Mouse (Mus musculus) CH12.LX (cell line): ENCODE measurements around the gene Cd300ld2. TPM values are rescaled to one million over a fixed set of nuclear protein-coding genes. Genes with fewer than 3 reads are reported as not detected.

Experiments used
- DNase-seq: peaks from one replicate; pipeline ENCODE4 v3.0.0-alpha.2; 2013; ENCODE audit errors: extremely low read depth
- H3K27ac ChIP-seq: 2 replicates; pipeline ENCODE4 v1.5.1; 2012; ENCODE audit warnings: low read depth, mild to moderate bottlenecking, control low read depth, moderate library complexity; ENCODE audit not compliant: insufficient read depth
- H3K27me3 ChIP-seq: replicated peaks from 2 replicates; pipeline ENCODE3; 2012; ENCODE audit warnings: inconsistent platforms
- H3K36me3 ChIP-seq, 2 experiments: replicated peaks in 1 of 2; 2 replicates each; pipeline versions ENCODE3 to v1.6.1; 2012; ENCODE audit warnings: inconsistent platforms in 1 of 2, low read length in 1 of 2, mild to moderate bottlenecking in 1 of 2, mixed read lengths in 1 of 2, moderate library complexity in 1 of 2; ENCODE audit not compliant: control insufficient read depth in 1 of 2, insufficient read depth in 1 of 2
- H3K4me1 ChIP-seq, 2 experiments: 2 replicates each; pipeline ENCODE4 v1.6.1; 2012; ENCODE audit warnings: inconsistent platforms in 1 of 2, moderate library complexity in 1 of 2; ENCODE audit not compliant: insufficient read depth in 2 of 2, control insufficient read depth in 1 of 2
- H3K4me2 ChIP-seq: 2 replicates; pipeline ENCODE4 v1.6.1; 2012; ENCODE audit warnings: low read depth, mild to moderate bottlenecking, control low read depth; ENCODE audit not compliant: poor library complexity, insufficient read depth, severe bottlenecking
- H3K4me3 ChIP-seq, 3 experiments: fragments of 150-350 bp in 1 of 3; sonication (generic) in 1 of 3; replicated peaks in 1 of 3; 2 replicates each; pipeline versions ENCODE3 to v1.5.1; 2011 to 2012; ENCODE audit warnings: low read depth in 2 of 3, low read length in 2 of 3, mild to moderate bottlenecking in 2 of 3, moderate library complexity in 2 of 3, control low read depth in 1 of 3, improper control_type of control experiment in 1 of 3, inconsistent platforms in 1 of 3, mixed read lengths in 1 of 3; ENCODE audit not compliant: poor library complexity in 1 of 3
- H3K79me2 ChIP-seq: replicated peaks from 2 replicates; pipeline ENCODE4 v1.6.1; 2012; ENCODE audit warnings: mild to moderate bottlenecking, moderate library complexity; ENCODE audit not compliant: control insufficient read depth, poor library complexity, insufficient read depth, severe bottlenecking; ENCODE audit errors: extremely low read depth
- H3K9ac ChIP-seq: 2 replicates; pipeline ENCODE4 v1.6.1; 2012; ENCODE audit warnings: low read depth, mild to moderate bottlenecking, control low read depth, moderate library complexity; ENCODE audit not compliant: insufficient read depth
- H3K9me3 ChIP-seq: replicated peaks from 2 replicates; pipeline ENCODE3; 2012; ENCODE audit warnings: low read length, inconsistent platforms, mixed read lengths
- BHLHE40 ChIP-seq: IDR thresholded peaks from 2 replicates; pipeline ENCODE4 v1.6.1; 2011; ENCODE audit warnings: mild to moderate bottlenecking, low read depth, low read length, improper control_type of control experiment
- CHD1 ChIP-seq: IDR thresholded peaks from 2 replicates; pipeline ENCODE4 v1.6.1; 2012; ENCODE audit warnings: low read depth, low read length, improper control_type of control experiment, inconsistent platforms
- CTCF ChIP-seq, 2 experiments: IDR thresholded peaks in 1 of 2; conservative IDR thresholded peaks in 1 of 2; 2 replicates each; pipeline ENCODE4 v1.5.1; 2011 to 2012; ENCODE audit warnings: low read depth in 2 of 2, low read length in 2 of 2, improper control_type of control experiment in 1 of 2, inconsistent platforms in 1 of 2, mild to moderate bottlenecking in 1 of 2, moderate library complexity in 1 of 2
- E2F4 ChIP-seq: IDR thresholded peaks from 2 replicates; pipeline ENCODE4 v1.6.1; 2011; ENCODE audit warnings: low read depth, low read length, improper control_type of control experiment; ENCODE audit not compliant: insufficient replicate concordance
- EP300 ChIP-seq: IDR thresholded peaks from 2 replicates; pipeline ENCODE4 v1.6.1; 2011; ENCODE audit warnings: low read length, improper control_type of control experiment
- ETS1 ChIP-seq: conservative IDR thresholded peaks from 2 replicates; pipeline ENCODE4 v1.6.1; 2012; ENCODE audit warnings: low read depth, mild to moderate bottlenecking, inconsistent platforms, low read length, improper control_type of control experiment, moderate library complexity
- HCFC1 ChIP-seq: IDR thresholded peaks from 2 replicates; pipeline ENCODE4 v1.6.1; 2012; ENCODE audit warnings: low read depth, mild to moderate bottlenecking, inconsistent platforms, low read length, improper control_type of control experiment
- IRF4 ChIP-seq: IDR thresholded peaks from 2 replicates; pipeline ENCODE4 v1.6.1; 2014; ENCODE audit warnings: low read depth, mild to moderate bottlenecking, inconsistent platforms, low read length, improper control_type of control experiment
- MAX ChIP-seq: IDR thresholded peaks from 2 replicates; pipeline ENCODE4 v1.6.1; 2011; ENCODE audit warnings: low read length, improper control_type of control experiment
- MXI1 ChIP-seq: IDR thresholded peaks from 2 replicates; pipeline ENCODE4 v1.6.1; 2011; ENCODE audit warnings: mild to moderate bottlenecking, low read depth, low read length, improper control_type of control experiment
- MYC ChIP-seq: IDR thresholded peaks from 2 replicates; pipeline ENCODE4 v1.6.1; 2011; ENCODE audit warnings: low read depth, mild to moderate bottlenecking, improper control_type of control experiment, low read length
- NELFE ChIP-seq: IDR thresholded peaks from 2 replicates; pipeline ENCODE4 v1.6.1; 2011; ENCODE audit warnings: low read depth, low read length, improper control_type of control experiment
- PAX5 ChIP-seq: IDR thresholded peaks from 2 replicates; pipeline ENCODE4 v1.6.1; 2012; ENCODE audit warnings: low read length, inconsistent platforms, mixed read lengths
- POLR2A ChIP-seq: IDR thresholded peaks from 2 replicates; pipeline ENCODE4 v1.6.1; 2011; ENCODE audit warnings: low read depth, mild to moderate bottlenecking, improper control_type of control experiment, low read length
- RCOR1 ChIP-seq: conservative IDR thresholded peaks from 2 replicates; pipeline ENCODE4 v1.6.1; 2012; ENCODE audit warnings: low read depth, mild to moderate bottlenecking, inconsistent platforms, low read length, improper control_type of control experiment
- SIN3A ChIP-seq: IDR thresholded peaks from 2 replicates; pipeline ENCODE4 v1.6.1; 2012; ENCODE audit warnings: low read length, improper control_type of control experiment, inconsistent platforms
- SMC3 ChIP-seq: IDR thresholded peaks from 2 replicates; pipeline ENCODE4 v1.6.1; 2011; ENCODE audit warnings: low read depth, low read length, improper control_type of control experiment
- TBP ChIP-seq: conservative IDR thresholded peaks from 2 replicates; pipeline ENCODE4 v1.6.1; 2011; ENCODE audit warnings: low read depth, low read length, improper control_type of control experiment
- TCF12 ChIP-seq: IDR thresholded peaks from 2 replicates; pipeline ENCODE4 v1.6.1; 2014; ENCODE audit warnings: low read depth, mild to moderate bottlenecking, inconsistent platforms, low read length, improper control_type of control experiment
- USF1 ChIP-seq: IDR thresholded peaks from 2 replicates; pipeline ENCODE4 v1.6.1; 2014; ENCODE audit warnings: low read depth, mild to moderate bottlenecking, inconsistent platforms, low read length, improper control_type of control experiment
- USF2 ChIP-seq: conservative IDR thresholded peaks from 2 replicates; pipeline ENCODE4 v1.6.1; 2011; ENCODE audit warnings: low read depth, low read length, improper control_type of control experiment
- ZC3H11A ChIP-seq: IDR thresholded peaks from 2 replicates; pipeline ENCODE4 v1.6.1; 2012; ENCODE audit warnings: low read depth, mild to moderate bottlenecking, inconsistent platforms, low read length, improper control_type of control experiment
- dilution Hi-C: fragments of 300-500 bp; cut with MboI; formaldehyde crosslinking; loops from 2 replicates; pipeline ENCODE4 v1.14.3; 2020; ENCODE audit warnings: low sequenced_read_pairs; ENCODE audit not compliant: extremely low pct_unique_long_range_greater_than_20kb, extremely low pct_ligation_motif_present
- in situ Hi-C: fragments of 300-500 bp; cut with MboI; formaldehyde crosslinking; loops from 3 replicates; pipeline ENCODE4 v1.14.3; 2019; ENCODE audit warnings: low sequenced_read_pairs, low pct_ligation_motif_present, low pct_unique_long_range_greater_than_20kb, mixed read lengths
- polyA plus RNA-seq: library from polyadenylated mRNA; unstranded; fragments of >175 nt; gene quantifications from 2 replicates; pipeline ENCODE4 v1.2.1, GENCODE M21; 2012; ENCODE audit warnings: low read depth; ENCODE audit not compliant: insufficient read length
- total RNA-seq, 2 experiments: library from RNA; depleted of rRNA; stranded (reverse); fragments of 300-350 nt in 1 of 2; fragments of >200 nt in 1 of 2; gene quantifications; 2 replicates each; pipeline ENCODE4 v1.2.3; 2012 to 2014

The Cd300ld2 gene
- total and polyA plus RNA-seq, 3 experiments: not detected

GRCm38 (mm10) chr11:114965182-114965828, 50.7 kb downstream of the Cd300ld2 start:
- Histone ChIP-seq H3K79me2 (no peaks in the 10 kb centered on the region), H3K36me3 (no peaks in the 10 kb centered on the region), H3K27ac (no peak overlapping the region), H3K27me3 (peaks cover 5% of the 10 kb centered on the region), H3K4me3 (no peak overlapping the region), H3K9ac (no peak overlapping the region), H3K9me3 (peaks cover 9% of the 10 kb centered on the region), H3K4me1 (peaks cover 8 to 22% of the 10 kb centered on the region in 2 experiments), H3K4me2 (no peak overlapping the region)
- in situ Hi-C loops: no loop called here
- DNase-seq: no peak
- dilution Hi-C loops: no loop called here
- TF ChIP-seq MAX: peak; percentile 31; the same call in 1 of the 2 replicates
- TF ChIP-seq BHLHE40: 0 out of 2 replicates have a peak, but pooled peaks have one; percentile 8
- TF ChIP-seq TCF12: no peak
- 0 out of 2 replicates have a peak, but pooled peaks have one; percentile 1 for TF ChIP-seq USF1

GRCm38 (mm10) chr11:114960369-114960768, 55.6 kb downstream of the Cd300ld2 start:
- Histone ChIP-seq H3K27me3 (peaks cover 29% of the 10 kb centered on the region), H3K4me3 (no peak overlapping the region), H3K4me2 (no peak overlapping the region), H3K4me1 (peaks cover 3 to 30% of the 10 kb centered on the region in 2 experiments)
- dilution Hi-C loops: no loop called here
- no peak for TF ChIP-seq USF2
- TF ChIP-seq ETS1: no peak
- TF ChIP-seq ZC3H11A: no peak
- no peak for TF ChIP-seq SIN3A
- TF ChIP-seq PAX5: no peak
- no peak for TF ChIP-seq MAX
- no peak for TF ChIP-seq CHD1
- no peak for TF ChIP-seq RCOR1
- no peak for TF ChIP-seq E2F4
- TF ChIP-seq CTCF (conservative IDR thresholded peaks at IDR 0.05 in 1 of 2, IDR thresholded peaks at IDR 0.05 in 1 of 2; ENCODE audit: low read depth in 2 of 2, low read length in 2 of 2): no peak
- no peak for TF ChIP-seq IRF4
- TF ChIP-seq MYC: no peak
- TF ChIP-seq HCFC1: no peak
- no peak for TF ChIP-seq BHLHE40
- no peak for TF ChIP-seq MXI1
- TF ChIP-seq NELFE: no peak
- TF ChIP-seq SMC3: no peak
- no peak for TF ChIP-seq POLR2A
- TF ChIP-seq EP300: no peak
- no peak for TF ChIP-seq TBP
- TF ChIP-seq, all 38 proteins: peak for 0
- Histone ChIP-seq H3K9ac (no peak overlapping the region), H3K27ac (no peak overlapping the region), H3K79me2 (no peaks in the 10 kb centered on the region), H3K9me3 (no peaks in the 10 kb centered on the region), H3K36me3 (no peaks in the 10 kb centered on the region)
- DNase-seq: peak; percentile 22
- in situ Hi-C loops: no loop called here

Other genes with a start within 250 kb of the Cd300ld2 start
- gene Btbd17, start 220.2 kb downstream of the Cd300ld2 start, total RNA-seq (2012; rRNA removed): not detected in 2 replicates
- gene Btbd17, start 220.2 kb downstream of the Cd300ld2 start, total RNA-seq (2014; rRNA removed): not detected in 2 replicates
- not detected in 2 replicates for gene Btbd17, start 220.2 kb downstream of the Cd300ld2 start, polyA plus RNA-seq
- not detected in 2 replicates for gene Gpr142, start 217.3 kb downstream of the Cd300ld2 start, total RNA-seq (2012; rRNA removed)
- not detected in 2 replicates for gene Gpr142, start 217.3 kb downstream of the Cd300ld2 start, total RNA-seq (2014; rRNA removed)
- not detected in 2 replicates for gene Gpr142, start 217.3 kb downstream of the Cd300ld2 start, polyA plus RNA-seq
- not detected in 2 replicates for gene Gprc5c, start 165.0 kb downstream of the Cd300ld2 start, total RNA-seq (2012; rRNA removed)
- not detected in 2 replicates for gene Gprc5c, start 165.0 kb downstream of the Cd300ld2 start, total RNA-seq (2014; rRNA removed)
- gene Gprc5c, start 165.0 kb downstream of the Cd300ld2 start, polyA plus RNA-seq: not detected in 2 replicates
- 0.13 and 0.17 TPM in 2 replicates for gene Cd300a, start 126.2 kb downstream of the Cd300ld2 start, total RNA-seq (2012; rRNA removed)
- gene Cd300a, start 126.2 kb downstream of the Cd300ld2 start, total RNA-seq (2014; rRNA removed): 0.18 and 0.32 TPM in 2 replicates
- gene Cd300a, start 126.2 kb downstream of the Cd300ld2 start, polyA plus RNA-seq: 1.0 TPM in 2 replicates
- gene Cd300lb, start 81.8 kb downstream of the Cd300ld2 start, total RNA-seq (2012; rRNA removed): not detected in 2 replicates
- gene Cd300lb, start 81.8 kb downstream of the Cd300ld2 start, total RNA-seq (2014; rRNA removed): not detected in 2 replicates
- not detected in 2 replicates for gene Cd300lb, start 81.8 kb downstream of the Cd300ld2 start, polyA plus RNA-seq
- not detected in 2 replicates for gene Cd300c, start 47.0 kb downstream of the Cd300ld2 start, total RNA-seq (2012; rRNA removed)
- gene Cd300c, start 47.0 kb downstream of the Cd300ld2 start, total RNA-seq (2014; rRNA removed): not detected in 2 replicates
- 0.40 TPM in 1 of 2 replicates, not detected in the other for gene Cd300c, start 47.0 kb downstream of the Cd300ld2 start, polyA plus RNA-seq
- 0.17 and 0.25 TPM in 2 replicates for gene Cd300ld, start 26.3 kb downstream of the Cd300ld2 start, total RNA-seq (2012; rRNA removed)
- 0.16 and 0.26 TPM in 2 replicates for gene Cd300ld, start 26.3 kb downstream of the Cd300ld2 start, total RNA-seq (2014; rRNA removed)
- gene Cd300ld, start 26.3 kb downstream of the Cd300ld2 start, polyA plus RNA-seq: 0.25 and 0.50 TPM in 2 replicates
- not detected in 2 replicates for gene Cd300c2, start 14.3 kb downstream of the Cd300ld2 start, total RNA-seq (2012; rRNA removed)
- not detected in 2 replicates for gene Cd300c2, start 14.3 kb downstream of the Cd300ld2 start, total RNA-seq (2014; rRNA removed)
- gene Cd300c2, start 14.3 kb downstream of the Cd300ld2 start, polyA plus RNA-seq: not detected in 2 replicates
- not detected in 2 replicates for gene Cd300ld4, start 10.8 kb upstream of the Cd300ld2 start, total RNA-seq (2012; rRNA removed)
- not detected in 2 replicates for gene Cd300ld4, start 10.8 kb upstream of the Cd300ld2 start, total RNA-seq (2014; rRNA removed)
- not detected in 2 replicates for gene Cd300ld4, start 10.8 kb upstream of the Cd300ld2 start, polyA plus RNA-seq
- gene Cd300ld5, start 21.6 kb upstream of the Cd300ld2 start, total RNA-seq (2012; rRNA removed): not detected in 2 replicates
- not detected in 2 replicates for gene Cd300ld5, start 21.6 kb upstream of the Cd300ld2 start, total RNA-seq (2014; rRNA removed)
- gene Cd300ld5, start 21.6 kb upstream of the Cd300ld2 start, polyA plus RNA-seq: not detected in 2 replicates
- 0.17 and 0.42 TPM in 2 replicates for gene Cd300ld3, start 32.2 kb upstream of the Cd300ld2 start, total RNA-seq (2012; rRNA removed)
- not detected in 2 replicates for gene Cd300ld3, start 32.2 kb upstream of the Cd300ld2 start, total RNA-seq (2014; rRNA removed)
- 0.37 TPM in 1 of 2 replicates, not detected in the other for gene Cd300ld3, start 32.2 kb upstream of the Cd300ld2 start, polyA plus RNA-seq
- not detected in 2 replicates for gene Cd300e, start 46.0 kb upstream of the Cd300ld2 start, total RNA-seq (2012; rRNA removed)
- not detected in 2 replicates for gene Cd300e, start 46.0 kb upstream of the Cd300ld2 start, total RNA-seq (2014; rRNA removed)
- not detected in 2 replicates for gene Cd300e, start 46.0 kb upstream of the Cd300ld2 start, polyA plus RNA-seq
- 3.6 and 4.5 TPM in 2 replicates for gene Rab37, start 75.2 kb upstream of the Cd300ld2 start, total RNA-seq (2012; rRNA removed)
- gene Rab37, start 75.2 kb upstream of the Cd300ld2 start, total RNA-seq (2014; rRNA removed): 2.0 and 2.2 TPM in 2 replicates
- 2.2 and 2.3 TPM in 2 replicates for gene Rab37, start 75.2 kb upstream of the Cd300ld2 start, polyA plus RNA-seq
- gene Cd300lf, start 117.8 kb upstream of the Cd300ld2 start, total RNA-seq (2012; rRNA removed): 35.3 and 36.1 TPM in 2 replicates
- 13.5 and 15.5 TPM in 2 replicates for gene Cd300lf, start 117.8 kb upstream of the Cd300ld2 start, total RNA-seq (2014; rRNA removed)
- 36.9 and 38.9 TPM in 2 replicates for gene Cd300lf, start 117.8 kb upstream of the Cd300ld2 start, polyA plus RNA-seq
- gene Slc9a3r1, start 147.1 kb upstream of the Cd300ld2 start, total RNA-seq (2012; rRNA removed): 69.0 and 70.1 TPM in 2 replicates
- gene Slc9a3r1, start 147.1 kb upstream of the Cd300ld2 start, total RNA-seq (2014; rRNA removed): 43.5 and 51.9 TPM in 2 replicates
- gene Slc9a3r1, start 147.1 kb upstream of the Cd300ld2 start, polyA plus RNA-seq: 63.7 and 64.6 TPM in 2 replicates
- 15.7 and 16.1 TPM in 2 replicates for gene Tmem104, start 171.3 kb upstream of the Cd300ld2 start, total RNA-seq (2012; rRNA removed)
- 1.6 and 3.5 TPM in 2 replicates for gene Tmem104, start 171.3 kb upstream of the Cd300ld2 start, total RNA-seq (2014; rRNA removed)
- 10.3 and 10.8 TPM in 2 replicates for gene Tmem104, start 171.3 kb upstream of the Cd300ld2 start, polyA plus RNA-seq
- gene Nat9, start 171.7 kb upstream of the Cd300ld2 start, total RNA-seq (2012; rRNA removed): 51.7 and 74.0 TPM in 2 replicates
- 20.7 and 30.6 TPM in 2 replicates for gene Nat9, start 171.7 kb upstream of the Cd300ld2 start, total RNA-seq (2014; rRNA removed)
- 24.1 and 34.0 TPM in 2 replicates for gene Nat9, start 171.7 kb upstream of the Cd300ld2 start, polyA plus RNA-seq